Mouse (Mus musculus) ES-Bruce4 (cell line): ENCODE results near the gene Nek11. TPM values are rescaled to one million over a fixed set of nuclear protein-coding genes. Genes with fewer than 3 reads are reported as not detected.

Source experiments
- H3K27ac ChIP-seq: 2 replicates; pipeline ENCODE4 v1.5.1; 2012; ENCODE audit warnings: low read length, inconsistent platforms; ENCODE audit not compliant: insufficient read depth
- H3K27me3 ChIP-seq: 2 replicates; pipeline ENCODE4 v1.6.1; 2012; ENCODE audit warnings: mild to moderate bottlenecking, low read length, inconsistent platforms; ENCODE audit not compliant: control insufficient read depth, poor library complexity, insufficient read depth, severe bottlenecking
- H3K36me3 ChIP-seq: 2 replicates; pipeline ENCODE4 v1.6.1; 2012; ENCODE audit warnings: inconsistent platforms, mild to moderate bottlenecking, low read length, moderate library complexity; ENCODE audit not compliant: control insufficient read depth, poor library complexity, insufficient read depth, severe bottlenecking
- H3K4me1 ChIP-seq: one replicate; pipeline ENCODE4 v1.8.1; 2011; ENCODE audit warnings: low read length; ENCODE audit not compliant: control insufficient read depth, insufficient read depth
- H3K4me3 ChIP-seq: 2 replicates; pipeline ENCODE4 v1.5.1; 2011; ENCODE audit warnings: low read depth, mild to moderate bottlenecking, low read length
- H3K9ac ChIP-seq: 2 replicates; pipeline ENCODE4 v1.6.1; 2012; ENCODE audit warnings: low read depth, mild to moderate bottlenecking, inconsistent platforms; ENCODE audit not compliant: poor library complexity, severe bottlenecking
- H3K9me3 ChIP-seq: replicated peaks from 2 replicates; pipeline ENCODE4 v1.6.1; 2012; ENCODE audit warnings: mild to moderate bottlenecking, low read length, inconsistent platforms; ENCODE audit not compliant: control insufficient read depth, poor library complexity, insufficient read depth, severe bottlenecking
- CTCF ChIP-seq: IDR thresholded peaks from one replicate; pipeline ENCODE4 v1.8.1; 2011; ENCODE audit warnings: low read depth, low read length
- EP300 ChIP-seq: IDR thresholded peaks from 2 replicates; pipeline ENCODE4 v1.6.1; 2011; ENCODE audit warnings: low read depth, low read length; ENCODE audit not compliant: insufficient read depth
- POLR2A ChIP-seq: IDR thresholded peaks from one replicate; pipeline ENCODE4 v1.8.1; 2011; ENCODE audit warnings: low read length; ENCODE audit not compliant: insufficient read depth
- polyA plus RNA-seq: library from polyadenylated mRNA; stranded (reverse); fragments of >200 nt; gene quantifications from 2 replicates; pipeline ENCODE4 v1.2.4, GENCODE M21; 2011; ENCODE audit warnings: low read depth; ENCODE audit not compliant: missing spikeins, insufficient read depth, insufficient read length

Gene Nek11
- polyA plus RNA-seq, 1 experiment = 0.30 TPM

DNA sequence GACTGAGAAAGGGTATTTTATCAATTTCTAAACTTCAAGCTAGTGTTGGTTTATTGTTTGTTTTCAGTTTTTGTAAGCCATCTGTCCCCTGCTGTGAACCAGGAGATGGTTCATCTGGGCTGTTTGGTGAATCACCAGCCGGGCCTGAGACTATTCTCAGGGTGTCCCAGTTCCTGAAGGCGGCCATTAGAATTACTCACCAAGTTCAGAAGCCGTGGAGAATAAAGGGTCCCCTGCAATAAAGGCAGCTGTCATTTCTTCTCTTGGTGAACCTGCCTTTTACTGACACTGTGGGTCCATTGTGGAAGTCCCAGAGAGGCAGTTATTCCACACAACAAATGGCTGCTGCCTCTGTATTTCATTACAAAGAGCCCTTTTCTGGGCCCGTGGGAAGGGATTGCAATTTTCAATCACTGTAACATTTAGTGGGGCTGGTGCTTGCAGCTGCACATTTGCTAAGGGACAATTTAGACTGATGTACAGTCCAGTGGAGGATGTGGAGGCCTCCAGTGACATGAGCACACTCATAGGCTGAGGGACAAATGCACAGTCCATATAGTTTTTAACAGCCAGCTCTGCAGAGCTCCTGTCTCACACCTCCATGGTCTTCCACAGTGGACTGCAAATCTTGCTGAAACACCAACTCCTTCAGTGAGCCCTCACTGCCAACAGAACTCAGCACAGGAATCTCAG is 142.8 kb downstream of the Nek11 start:
- no peaks in the 10 kb centered on the region for H3K36me3 ChIP-seq
- H3K9me3 ChIP-seq = peaks cover 2% of the 10 kb centered on the region; the same call in 1 of the 2 replicates
- no peaks in the 10 kb centered on the region for H3K4me1 ChIP-seq
- H3K4me3 ChIP-seq = no peak overlapping the region
- H3K9ac ChIP-seq = no peak overlapping the region
- no peak for TF ChIP-seq POLR2A
- no peak for TF ChIP-seq CTCF
- no peak for TF ChIP-seq EP300
- H3K27ac ChIP-seq = no peak overlapping the region
- no peaks in the 10 kb centered on the region for H3K27me3 ChIP-seq

DNA sequence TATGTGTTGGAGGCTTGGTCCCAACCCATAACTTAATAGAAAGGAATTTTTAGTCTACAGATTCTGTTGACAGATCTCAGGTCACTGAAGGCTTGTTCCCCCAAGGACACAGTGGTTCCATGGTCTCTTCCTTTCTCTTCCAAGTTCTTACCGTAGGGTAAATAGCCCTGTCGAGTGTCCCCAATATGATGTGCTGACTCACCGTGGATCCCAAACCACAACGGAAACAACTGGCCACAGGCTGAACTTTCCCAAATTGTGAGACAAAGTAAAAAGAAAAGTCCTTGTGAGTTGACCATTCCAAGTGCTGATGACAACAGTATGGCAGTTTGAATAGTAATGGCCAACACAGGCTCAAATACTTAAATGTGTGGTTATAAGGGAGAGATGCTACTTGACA is 144.1 kb downstream of the Nek11 start:
- Histone ChIP-seq H3K4me1 (no peaks in the 10 kb centered on the region), H3K4me3 (no peak overlapping the region), H3K27me3 (no peaks in the 10 kb centered on the region), H3K9me3 (peaks cover 2% of the 10 kb centered on the region; the same call in 1 of the 2 replicates), H3K9ac (no peak overlapping the region), H3K36me3 (no peaks in the 10 kb centered on the region), H3K27ac (no peak overlapping the region)
- TF ChIP-seq EP300 (no peak), POLR2A (no peak), CTCF (no peak)

DNA sequence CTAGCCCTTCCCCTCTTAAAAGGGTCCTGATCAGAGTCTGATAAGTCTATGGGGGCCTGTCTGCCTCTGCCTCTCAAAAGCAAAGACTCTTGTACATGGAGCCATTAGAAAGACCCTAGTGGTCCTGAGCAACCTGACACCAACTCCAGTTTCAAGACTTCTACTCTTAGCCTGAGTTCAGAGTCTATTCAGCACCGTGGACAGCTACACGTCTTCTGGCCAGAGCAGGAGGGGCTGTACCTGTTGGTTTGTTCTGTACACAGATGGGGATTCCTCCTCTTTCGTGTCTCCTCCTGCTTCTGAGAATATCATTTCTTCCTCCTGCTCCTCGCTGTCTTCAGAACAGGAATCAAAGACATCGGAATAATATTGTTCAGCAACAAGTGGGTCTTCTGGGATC is 151.3 kb downstream of the Nek11 start:
- H3K36me3 ChIP-seq = no peaks in the 10 kb centered on the region
- H3K9ac ChIP-seq = no peak overlapping the region
- H3K9me3 ChIP-seq = peaks cover 2% of the 10 kb centered on the region; the same call in 1 of the 2 replicates
- TF ChIP-seq EP300 (no peak), POLR2A (no peak), CTCF (no peak)
- no peaks in the 10 kb centered on the region for H3K4me1 ChIP-seq
- no peak overlapping the region for H3K27ac ChIP-seq
- H3K4me3 ChIP-seq = no peak overlapping the region
- no peaks in the 10 kb centered on the region for H3K27me3 ChIP-seq

DNA sequence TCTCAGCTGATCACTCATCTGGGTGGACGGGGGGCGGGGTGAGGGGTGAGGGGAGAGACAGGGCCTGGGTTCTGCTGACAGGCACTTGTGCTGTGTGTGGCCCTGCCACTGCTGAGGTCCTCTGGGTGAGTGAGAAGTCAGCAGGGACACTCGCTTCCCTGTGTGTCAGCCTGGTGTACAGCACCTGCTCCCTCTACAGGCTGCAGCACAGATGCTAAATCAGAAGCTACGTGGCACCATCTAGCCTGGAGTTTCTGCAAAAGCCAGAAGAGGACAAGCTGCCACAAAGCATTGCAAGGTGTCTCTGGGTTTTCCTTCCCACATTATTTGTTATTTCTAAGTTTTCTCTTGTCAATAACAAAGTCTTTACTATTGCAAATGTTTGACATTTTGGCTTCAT is 180.9 kb downstream of the Nek11 start:
- Histone ChIP-seq H3K36me3 (no peaks in the 10 kb centered on the region), H3K9me3 (no peaks in the 10 kb centered on the region), H3K4me3 (no peak overlapping the region), H3K4me1 (no peaks in the 10 kb centered on the region), H3K27ac (no peak overlapping the region), H3K27me3 (no peaks in the 10 kb centered on the region), H3K9ac (no peak overlapping the region)
- no peak for TF ChIP-seq EP300
- no peak for TF ChIP-seq CTCF
- TF ChIP-seq POLR2A = no peak

DNA sequence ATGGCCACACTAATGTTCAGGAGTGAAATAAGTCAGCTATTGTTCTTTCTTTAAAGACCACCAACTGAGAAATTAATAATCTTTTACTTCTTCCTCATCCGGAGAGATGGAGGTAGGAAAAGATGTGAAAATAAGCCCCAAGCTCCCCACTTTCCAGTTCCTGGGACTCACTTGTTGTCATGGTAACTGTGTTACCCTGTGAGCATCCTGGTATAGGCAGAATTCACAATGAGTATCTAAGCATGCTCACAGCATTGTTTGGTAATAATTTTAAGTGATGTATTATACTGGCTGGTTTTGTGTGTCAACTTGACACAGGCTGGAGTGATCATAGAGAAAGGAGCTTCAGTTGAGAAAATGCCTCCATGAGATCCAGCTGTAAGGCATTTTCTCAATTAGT is 195.0 kb downstream of the Nek11 start:
- no peaks in the 10 kb centered on the region for H3K36me3 ChIP-seq
- no peaks in the 10 kb centered on the region for H3K9me3 ChIP-seq
- no peaks in the 10 kb centered on the region for H3K4me1 ChIP-seq
- H3K4me3 ChIP-seq = no peak overlapping the region
- TF ChIP-seq EP300 (no peak), CTCF (no peak), POLR2A (no peak)
- no peak overlapping the region for H3K27ac ChIP-seq
- no peak overlapping the region for H3K9ac ChIP-seq
- no peaks in the 10 kb centered on the region for H3K27me3 ChIP-seq

DNA sequence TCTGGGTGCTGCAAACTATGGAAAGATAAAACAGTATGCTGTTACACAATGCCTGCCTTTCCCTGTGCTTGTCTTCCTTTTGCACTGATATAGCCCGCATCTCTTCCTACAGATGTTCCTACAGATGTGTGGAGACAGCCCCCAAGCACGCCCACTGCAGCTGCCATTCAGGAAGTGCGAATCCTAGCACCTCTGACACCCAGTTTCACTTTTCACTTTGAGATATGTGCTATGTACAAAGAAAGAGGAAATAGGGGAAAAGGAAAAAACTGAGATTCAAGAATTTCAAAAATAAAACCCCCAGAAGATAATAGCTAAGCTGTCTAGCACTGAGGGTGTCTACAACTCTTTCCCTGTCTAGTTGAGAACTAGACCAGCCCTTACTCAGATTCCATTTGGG is 208.6 kb downstream of the Nek11 start:
- H3K9ac ChIP-seq = no peak overlapping the region
- H3K36me3 ChIP-seq = no peaks in the 10 kb centered on the region
- H3K4me3 ChIP-seq = no peak overlapping the region
- no peak for TF ChIP-seq POLR2A
- no peaks in the 10 kb centered on the region for H3K9me3 ChIP-seq
- H3K27ac ChIP-seq = no peak overlapping the region
- H3K27me3 ChIP-seq = no peaks in the 10 kb centered on the region
- H3K4me1 ChIP-seq = no peaks in the 10 kb centered on the region
